Mouse (Mus musculus) CH12.LX (cell line): Measurements from ENCODE around the gene Fancc. TPM values are rescaled to one million over a fixed set of nuclear protein-coding genes. Genes with fewer than 3 reads are reported as not detected.

ENCODE experiments used
- DNase-seq: peaks from one replicate; pipeline ENCODE4 v3.0.0-alpha.2; 2013; ENCODE audit errors: extremely low read depth
- H3K27ac ChIP-seq: 2 replicates; pipeline ENCODE4 v1.5.1; 2012; ENCODE audit warnings: low read depth, mild to moderate bottlenecking, control low read depth, moderate library complexity; ENCODE audit not compliant: insufficient read depth
- H3K27me3 ChIP-seq: replicated peaks from 2 replicates; pipeline ENCODE3; 2012; ENCODE audit warnings: inconsistent platforms
- H3K36me3 ChIP-seq, 2 experiments: replicated peaks in 1 of 2; 2 replicates each; pipeline versions ENCODE3 to v1.6.1; 2012; ENCODE audit warnings: inconsistent platforms in 1 of 2, low read length in 1 of 2, mild to moderate bottlenecking in 1 of 2, mixed read lengths in 1 of 2, moderate library complexity in 1 of 2; ENCODE audit not compliant: control insufficient read depth in 1 of 2, insufficient read depth in 1 of 2
- H3K4me1 ChIP-seq, 2 experiments: 2 replicates each; pipeline ENCODE4 v1.6.1; 2012; ENCODE audit warnings: inconsistent platforms in 1 of 2, moderate library complexity in 1 of 2; ENCODE audit not compliant: insufficient read depth in 2 of 2, control insufficient read depth in 1 of 2
- H3K4me2 ChIP-seq: 2 replicates; pipeline ENCODE4 v1.6.1; 2012; ENCODE audit warnings: low read depth, mild to moderate bottlenecking, control low read depth; ENCODE audit not compliant: poor library complexity, insufficient read depth, severe bottlenecking
- H3K4me3 ChIP-seq, 3 experiments: fragments of 150-350 bp in 1 of 3; sonication (generic) in 1 of 3; replicated peaks in 1 of 3; 2 replicates each; pipeline versions ENCODE3 to v1.5.1; 2011 to 2012; ENCODE audit warnings: low read depth in 2 of 3, low read length in 2 of 3, mild to moderate bottlenecking in 2 of 3, moderate library complexity in 2 of 3, control low read depth in 1 of 3, improper control_type of control experiment in 1 of 3, inconsistent platforms in 1 of 3, mixed read lengths in 1 of 3; ENCODE audit not compliant: poor library complexity in 1 of 3
- H3K79me2 ChIP-seq: replicated peaks from 2 replicates; pipeline ENCODE4 v1.6.1; 2012; ENCODE audit warnings: mild to moderate bottlenecking, moderate library complexity; ENCODE audit not compliant: control insufficient read depth, poor library complexity, insufficient read depth, severe bottlenecking; ENCODE audit errors: extremely low read depth
- H3K9ac ChIP-seq: 2 replicates; pipeline ENCODE4 v1.6.1; 2012; ENCODE audit warnings: low read depth, mild to moderate bottlenecking, control low read depth, moderate library complexity; ENCODE audit not compliant: insufficient read depth
- H3K9me3 ChIP-seq: replicated peaks from 2 replicates; pipeline ENCODE3; 2012; ENCODE audit warnings: low read length, inconsistent platforms, mixed read lengths
- CHD2 ChIP-seq: IDR thresholded peaks from 2 replicates; pipeline ENCODE4 v1.6.1; 2011; ENCODE audit warnings: low read length, improper control_type of control experiment
- ETS1 ChIP-seq: conservative IDR thresholded peaks from 2 replicates; pipeline ENCODE4 v1.6.1; 2012; ENCODE audit warnings: low read depth, mild to moderate bottlenecking, inconsistent platforms, low read length, improper control_type of control experiment, moderate library complexity
- JUN ChIP-seq: IDR thresholded peaks from 2 replicates; pipeline ENCODE4 v1.6.1; 2011; ENCODE audit warnings: low read depth, mild to moderate bottlenecking, low read length, improper control_type of control experiment, moderate library complexity; ENCODE audit not compliant: insufficient read depth
- KAT2A ChIP-seq: IDR thresholded peaks from 2 replicates; pipeline ENCODE4 v1.6.1; 2012; ENCODE audit warnings: low read length, improper control_type of control experiment, inconsistent platforms; ENCODE audit not compliant: insufficient replicate concordance
- MAFK ChIP-seq: IDR thresholded peaks from 2 replicates; pipeline ENCODE4 v1.6.1; 2011; ENCODE audit warnings: low read length, improper control_type of control experiment; ENCODE audit not compliant: insufficient replicate concordance
- MXI1 ChIP-seq: IDR thresholded peaks from 2 replicates; pipeline ENCODE4 v1.6.1; 2011; ENCODE audit warnings: mild to moderate bottlenecking, low read depth, low read length, improper control_type of control experiment
- NELFE ChIP-seq: IDR thresholded peaks from 2 replicates; pipeline ENCODE4 v1.6.1; 2011; ENCODE audit warnings: low read depth, low read length, improper control_type of control experiment
- TBP ChIP-seq: conservative IDR thresholded peaks from 2 replicates; pipeline ENCODE4 v1.6.1; 2011; ENCODE audit warnings: low read depth, low read length, improper control_type of control experiment
- TCF12 ChIP-seq: IDR thresholded peaks from 2 replicates; pipeline ENCODE4 v1.6.1; 2014; ENCODE audit warnings: low read depth, mild to moderate bottlenecking, inconsistent platforms, low read length, improper control_type of control experiment
- UBTF ChIP-seq: IDR thresholded peaks from 2 replicates; pipeline ENCODE4 v1.6.1; 2012; ENCODE audit warnings: low read depth, mild to moderate bottlenecking, inconsistent platforms, low read length, improper control_type of control experiment, moderate library complexity
- ZKSCAN1 ChIP-seq: IDR thresholded peaks from 2 replicates; pipeline ENCODE4 v1.6.1; 2012; ENCODE audit warnings: low read depth, inconsistent platforms, low read length, improper control_type of control experiment, borderline replicate concordance
- dilution Hi-C: fragments of 300-500 bp; cut with MboI; formaldehyde crosslinking; loops from 2 replicates; pipeline ENCODE4 v1.14.3; 2020; ENCODE audit warnings: low sequenced_read_pairs; ENCODE audit not compliant: extremely low pct_unique_long_range_greater_than_20kb, extremely low pct_ligation_motif_present
- in situ Hi-C: fragments of 300-500 bp; cut with MboI; formaldehyde crosslinking; loops from 3 replicates; pipeline ENCODE4 v1.14.3; 2019; ENCODE audit warnings: low sequenced_read_pairs, low pct_ligation_motif_present, low pct_unique_long_range_greater_than_20kb, mixed read lengths
- polyA plus RNA-seq: library from polyadenylated mRNA; unstranded; fragments of >175 nt; gene quantifications from 2 replicates; pipeline ENCODE4 v1.2.1, GENCODE M21; 2012; ENCODE audit warnings: low read depth; ENCODE audit not compliant: insufficient read length
- total RNA-seq, 2 experiments: library from RNA; depleted of rRNA; stranded (reverse); fragments of 300-350 nt in 1 of 2; fragments of >200 nt in 1 of 2; gene quantifications; 2 replicates each; pipeline ENCODE4 v1.2.3; 2012 to 2014

Fancc gene
- total RNA-seq (2012; rRNA removed) (10.6 and 12.4 TPM in 2 replicates), total RNA-seq (2014; rRNA removed) (7.6 and 8.2 TPM in 2 replicates), polyA plus RNA-seq (8.7 and 11.7 TPM in 2 replicates)

GRCm38 (mm10) chr13:63496646-63497582 lies at the start of gene Fancc:
Gene Fancc (minus strand): TSS chr13:63497278.
- H3K9ac ChIP-seq, result no peak within 1 kb of the TSS
- peaks cover 2 to 11% of the 10 kb centered on the region in 2 experiments; a peak in 3 of 4 replicates for H3K4me1 ChIP-seq
- 0 out of 2 replicates have a peak within 1 kb of the TSS, but pooled peaks have one; percentile 27 for H3K4me2 ChIP-seq
- TF ChIP-seq TCF12, result 0 out of 2 replicates have a peak, but pooled peaks have one; percentile 31
- TF ChIP-seq MXI1, result no peak
- no peak within 1 kb of the TSS for H3K4me3 ChIP-seq
- H3K27ac ChIP-seq, result no peak within 1 kb of the TSS
- H3K9me3 ChIP-seq, result peaks cover 2% of the 10 kb centered on the region
- no peak for DNase-seq
- no peaks in the 10 kb centered on the region for H3K27me3 ChIP-seq
- in situ Hi-C loops (no loop called here), dilution Hi-C loops (no loop called here)
- no peaks in the 10 kb centered on the region for H3K36me3 ChIP-seq
- no peaks in the 10 kb centered on the region for H3K79me2 ChIP-seq

- TF ChIP-seq ETS1 (no peak), NELFE (no peak), UBTF (no peak), MXI1 (no peak), CHD2 (no peak)
- H3K36me3 ChIP-seq, result peaks cover 24 to 94% of the 10 kb centered on the region in 2 experiments
Measured at GRCm38 (mm10) chr13:63545291-63545690, 48.2 kb upstream of the Fancc start.

GRCm38 (mm10) chr13:63544967-63545253 lies 47.8 kb upstream of the Fancc start:
- peaks cover 25 to 93% of the 10 kb centered on the region in 2 experiments for H3K36me3 ChIP-seq

More at GRCm38 (mm10) chr13:63545291-63545690, 48.2 kb upstream of the Fancc start:
- H3K4me3 ChIP-seq, result no peak overlapping the region
- H3K4me2 ChIP-seq, result no peak overlapping the region
- H3K9ac ChIP-seq, result no peak overlapping the region
- H3K79me2 ChIP-seq, result peaks cover 4% of the 10 kb centered on the region; the same call in 1 of the 2 replicates
- H3K4me1 ChIP-seq, result peaks cover 25 to 55% of the 10 kb centered on the region in 2 experiments
- dilution Hi-C loops, result no loop called here
- H3K9me3 ChIP-seq, result no peaks in the 10 kb centered on the region
- no peak overlapping the region for H3K27ac ChIP-seq
- no peak for DNase-seq
- no peaks in the 10 kb centered on the region for H3K27me3 ChIP-seq
- in situ Hi-C loops, result no loop called here

More at GRCm38 (mm10) chr13:63544967-63545253, 47.8 kb upstream of the Fancc start:
- no peak for TF ChIP-seq ZKSCAN1
- TF ChIP-seq JUN, result no peak
- TF ChIP-seq CHD2, result no peak
- TF ChIP-seq KAT2A, result no peak
- TF ChIP-seq TBP, result no peak
- TF ChIP-seq MAFK, result no peak
- no peak overlapping the region for H3K27ac ChIP-seq
- no peak overlapping the region for H3K9ac ChIP-seq
- dilution Hi-C loops, result no loop called here
- no peaks in the 10 kb centered on the region for H3K27me3 ChIP-seq
- H3K79me2 ChIP-seq, result peaks cover 4% of the 10 kb centered on the region; the same call in 1 of the 2 replicates
- DNase-seq, result no peak
- H3K4me1 ChIP-seq, result peaks cover 25 to 55% of the 10 kb centered on the region in 2 experiments
- H3K4me2 ChIP-seq, result no peak overlapping the region
- in situ Hi-C loops, result no loop called here
- no peak overlapping the region for H3K4me3 ChIP-seq
- H3K9me3 ChIP-seq, result no peaks in the 10 kb centered on the region
